Mouse (Mus musculus): Measurements from ENCODE around the gene Zfp467.

Zfp467 gene

GRCm38 (mm10) chr6:48445181-48446101 is at the start of gene Zfp467:
Zfp467 (minus strand) TSS chr6:48445825.
- peak; percentile 11 to 24 for DNase-seq (ENCODE audit: low spot score in 2 of 2)

GRCm38 (mm10) chr6:48493136-48493730 is 47.6 kb upstream of the Zfp467 start:
- DNase-seq (ENCODE audit: low spot score in 2 of 2): no peak

GRCm38 (mm10) chr6:48491361-48491760 is 45.7 kb upstream of the Zfp467 start:
- DNase-seq (ENCODE audit: low spot score in 2 of 2): no peak

GRCm38 (mm10) chr6:48489741-48490140 is 44.1 kb upstream of the Zfp467 start:
- DNase-seq (ENCODE audit: low spot score in 2 of 2): no peak

- DNase-seq (ENCODE audit: low spot score in 2 of 2): no peak
Measured at GRCm38 (mm10) chr6:48487747-48488725, 42.4 kb upstream of the Zfp467 start.

GRCm38 (mm10) chr6:48482501-48482900 is 36.9 kb upstream of the Zfp467 start:
- no peak for DNase-seq (ENCODE audit: low spot score in 2 of 2)

GRCm38 (mm10) chr6:48478446-48478845 is 32.8 kb upstream of the Zfp467 start:
- no peak for DNase-seq (ENCODE audit: low spot score in 2 of 2)

GRCm38 (mm10) chr6:48470739-48471138 is 25.1 kb upstream of the Zfp467 start:
- no peak for DNase-seq (ENCODE audit: low spot score in 2 of 2)

- no peak for DNase-seq (ENCODE audit: low spot score in 2 of 2)
Measured at GRCm38 (mm10) chr6:48467490-48467889, 21.9 kb upstream of the Zfp467 start.

GRCm38 (mm10) chr6:48466715-48467114 is 21.1 kb upstream of the Zfp467 start:
- DNase-seq (ENCODE audit: low spot score in 2 of 2): no peak

- DNase-seq (ENCODE audit: low spot score in 2 of 2): no peak
Measured at GRCm38 (mm10) chr6:48464966-48465679, 19.5 kb upstream of the Zfp467 start.

GRCm38 (mm10) chr6:48452771-48453170 is 7.1 kb upstream of the Zfp467 start:
- DNase-seq (ENCODE audit: low spot score in 2 of 2): no peak

GRCm38 (mm10) chr6:48452151-48452550 is 6.5 kb upstream of the Zfp467 start:
- no peak for DNase-seq (ENCODE audit: low spot score in 2 of 2)

GRCm38 (mm10) chr6:48448527-48448926 is 2.9 kb upstream of the Zfp467 start:
- no peak for DNase-seq (ENCODE audit: low spot score in 2 of 2)

- no peak for DNase-seq (ENCODE audit: low spot score in 2 of 2)
Measured at GRCm38 (mm10) chr6:48447929-48448328, 2.3 kb upstream of the Zfp467 start, which contains the start of gene Sspo. Sspo (plus strand) TSS chr6:48448229.

- no peak for DNase-seq (ENCODE audit: low spot score in 2 of 2)
Measured at GRCm38 (mm10) chr6:48446896-48447295, 1.3 kb upstream of the Zfp467 start.

- DNase-seq (ENCODE audit: low spot score in 2 of 2): no peak
Measured at GRCm38 (mm10) chr6:48446256-48446655, 631 bp upstream of the Zfp467 start.

- peak; percentile 58 to 68 for DNase-seq (ENCODE audit: low spot score in 2 of 2)
Measured at GRCm38 (mm10) chr6:48444310-48445180, 1.1 kb downstream of the Zfp467 start.

GRCm38 (mm10) chr6:48443592-48444309 is 1.9 kb downstream of the Zfp467 start:
- peak; percentile 89 to 91 for DNase-seq (ENCODE audit: low spot score in 2 of 2)

Data from thymus, postnatal 10 days (tissue).